Mouse (Mus musculus): ENCODE data around the gene Cdc42se1. TPM values are rescaled to one million over a fixed set of nuclear protein-coding genes. Genes with fewer than 3 reads are reported as not detected.
A peak's percentile ranks its signal among the peaks of the same experiment; 100 is the strongest.

Gene Cdc42se1
- total and polyA plus RNA-seq, 3 experiments: 55.3 to 128 (median 71.1) TPM

DNA sequence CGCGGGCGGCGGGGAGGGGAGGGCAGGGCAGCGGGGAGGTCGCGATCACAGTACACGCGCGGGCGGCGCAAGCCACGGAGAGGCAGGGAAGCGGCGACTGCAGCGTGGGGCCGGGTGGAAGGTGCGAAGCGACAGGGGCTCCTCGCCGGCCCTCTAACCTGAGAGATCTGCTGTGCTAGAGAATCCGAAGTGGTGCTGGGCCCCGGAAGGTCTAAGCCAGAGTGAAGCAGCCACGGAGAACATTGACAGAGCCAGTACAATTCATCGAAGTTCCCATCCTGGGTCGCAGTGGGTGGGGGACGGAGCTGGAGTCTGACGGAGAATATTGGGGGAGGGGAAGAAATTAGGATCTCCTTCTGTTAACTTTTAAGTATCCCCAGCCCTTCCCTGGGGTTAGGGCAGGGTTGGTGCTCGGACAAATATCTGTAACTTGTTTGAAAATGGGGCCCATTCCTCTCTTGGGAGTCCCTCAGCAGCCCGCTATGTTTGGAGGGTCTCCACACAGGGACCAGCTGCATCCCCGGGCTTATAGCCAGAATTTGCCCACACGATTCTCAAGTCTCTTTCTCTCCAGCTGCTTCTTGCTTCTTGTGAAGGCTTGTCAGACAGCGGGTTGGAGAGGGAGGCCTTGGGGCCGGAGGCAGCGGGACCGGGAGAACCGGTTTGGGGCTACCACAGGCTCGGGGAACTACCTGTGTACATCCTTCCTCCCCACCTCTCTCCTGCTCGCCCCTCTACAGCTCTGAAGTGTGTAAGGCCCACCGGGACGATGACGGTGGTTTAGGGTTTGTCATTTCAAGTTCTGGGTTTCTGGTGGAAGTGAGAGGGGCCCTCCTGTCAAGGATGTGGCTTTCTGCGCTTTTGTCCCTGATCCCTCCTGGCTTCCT, 605 bp downstream of the Cdc42se1 start:
- dilution Hi-C loops (cut with MboI; ENCODE audit: extremely low pct_ligation_motif_present, extremely low pct_unique_long_range_greater_than_20kb, low sequenced_read_pairs) (no loop called here), in situ Hi-C loops (cut with MboI; ENCODE audit: low pct_ligation_motif_present, low pct_unique_long_range_greater_than_20kb, low sequenced_read_pairs) (no loop called here)
- Histone ChIP-seq H3K27me3 (replicated peaks) (no peaks in the 10 kb centered on the region), H3K4me1 (ENCODE audit: control insufficient read depth in 1 of 2, insufficient read depth in 2 of 2) (peaks cover 18 to 48% of the 10 kb centered on the region in 2 experiments), H3K79me2 (replicated peaks; ENCODE audit: control insufficient read depth, extremely low read depth, insufficient read depth, poor library complexity, severe bottlenecking) (peaks cover 74% of the 10 kb centered on the region), H3K36me3 (replicated peaks in 1 of 2; ENCODE audit: control insufficient read depth in 1 of 2, insufficient read depth in 1 of 2, low read length in 1 of 2) (peaks cover 23 to 42% of the 10 kb centered on the region in 2 experiments), H3K4me3 (replicated peaks in 1 of 3; ENCODE audit: low read depth in 2 of 3, low read length in 2 of 3, poor library complexity in 1 of 3) (peak overlapping the region; percentile 76 to 97 (median 96)), H3K27ac (ENCODE audit: insufficient read depth, low read depth) (peak overlapping the region; percentile 80), H3K9me3 (replicated peaks; ENCODE audit: low read length) (peaks cover 3% of the 10 kb centered on the region), H3K4me2 (ENCODE audit: insufficient read depth, low read depth, poor library complexity, severe bottlenecking) (peak overlapping the region; percentile 79), H3K9ac (ENCODE audit: insufficient read depth, low read depth) (peak overlapping the region; percentile 95)
- DNase-seq (ENCODE audit: extremely low read depth): peak; percentile 48
- peak; percentile 12; the same call in 1 of the 2 replicates for TF ChIP-seq CHD1 (IDR thresholded peaks at IDR 0.05; ENCODE audit: low read depth, low read length)
- no peak for TF ChIP-seq MEF2A (IDR thresholded peaks at IDR 0.05; ENCODE audit: borderline replicate concordance, low read depth, low read length)
- TF ChIP-seq CHD2 (IDR thresholded peaks at IDR 0.05; ENCODE audit: low read length): 0 out of 2 replicates have a peak, but pooled peaks have one; percentile 13
- TF ChIP-seq IRF4 (IDR thresholded peaks at IDR 0.05; ENCODE audit: low read depth, low read length): peak; percentile 57; the same call in 1 of the 2 replicates
- 0 out of 2 replicates have a peak, but pooled peaks have one; percentile 25 for TF ChIP-seq UBTF (IDR thresholded peaks at IDR 0.05; ENCODE audit: low read depth, low read length)

DNA sequence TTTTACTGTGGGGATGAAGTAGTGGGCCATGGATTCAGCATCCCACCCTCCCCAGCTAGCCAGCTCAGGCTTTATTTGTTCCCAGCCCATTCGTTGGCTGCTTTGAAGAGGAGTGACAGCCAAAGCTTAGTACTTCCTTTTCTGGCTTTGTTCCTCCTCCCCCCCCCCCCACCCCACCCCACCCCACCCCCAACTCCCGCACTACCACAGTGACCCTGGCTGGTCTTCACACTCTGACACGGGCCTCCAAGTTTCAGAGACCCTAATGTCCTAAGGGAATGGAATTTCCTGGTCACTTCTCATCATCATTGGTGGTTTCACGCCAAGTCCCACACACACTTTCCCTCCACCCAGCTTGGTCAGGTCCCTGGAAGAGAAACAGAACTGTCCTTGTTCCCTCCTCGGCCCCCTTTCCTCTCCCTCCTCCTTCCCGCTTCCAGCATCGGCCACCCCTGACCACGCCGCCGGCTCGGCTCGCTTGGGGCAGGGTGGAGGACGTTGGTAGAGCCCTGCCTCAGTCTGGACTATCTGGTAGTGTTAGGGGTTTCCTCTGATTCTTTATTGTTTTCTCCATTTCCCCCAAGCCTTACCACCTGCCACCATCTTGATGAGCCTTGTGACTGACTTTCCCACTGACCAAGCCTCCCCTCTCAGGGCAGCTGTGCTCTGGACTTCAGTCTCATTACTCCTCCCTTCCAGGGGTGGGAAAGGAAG, 1.4 kb downstream of the Cdc42se1 start:
- peak overlapping the region; percentile 95 for H3K9ac ChIP-seq (ENCODE audit: insufficient read depth, low read depth)
- peak overlapping the region; percentile 79 for H3K4me2 ChIP-seq (ENCODE audit: insufficient read depth, low read depth, poor library complexity, severe bottlenecking)
- H3K79me2 ChIP-seq (replicated peaks; ENCODE audit: control insufficient read depth, extremely low read depth, insufficient read depth, poor library complexity, severe bottlenecking): peaks cover 67% of the 10 kb centered on the region
- H3K4me1 ChIP-seq (ENCODE audit: control insufficient read depth in 1 of 2, insufficient read depth in 2 of 2): peaks cover 18 to 50% of the 10 kb centered on the region in 2 experiments
- DNase-seq (ENCODE audit: extremely low read depth): peak; percentile 45
- H3K36me3 ChIP-seq (replicated peaks in 1 of 2; ENCODE audit: control insufficient read depth in 1 of 2, insufficient read depth in 1 of 2, low read length in 1 of 2): peaks cover 26 to 42% of the 10 kb centered on the region in 2 experiments
- dilution Hi-C loops (cut with MboI; ENCODE audit: extremely low pct_ligation_motif_present, extremely low pct_unique_long_range_greater_than_20kb, low sequenced_read_pairs) (no loop called here), in situ Hi-C loops (cut with MboI; ENCODE audit: low pct_ligation_motif_present, low pct_unique_long_range_greater_than_20kb, low sequenced_read_pairs) (no loop called here)
- no peaks in the 10 kb centered on the region for H3K9me3 ChIP-seq (replicated peaks; ENCODE audit: low read length)
- peak overlapping the region; percentile 76 to 97 (median 96) for H3K4me3 ChIP-seq (replicated peaks in 1 of 3; ENCODE audit: low read depth in 2 of 3, low read length in 2 of 3, poor library complexity in 1 of 3)
- H3K27ac ChIP-seq (ENCODE audit: insufficient read depth, low read depth): peak overlapping the region; percentile 92
- H3K27me3 ChIP-seq (replicated peaks): no peaks in the 10 kb centered on the region
- no peak for TF ChIP-seq MAX (IDR thresholded peaks at IDR 0.05; ENCODE audit: low read length)
- no peak; the same call in 1 of the 2 replicates for TF ChIP-seq MXI1 (IDR thresholded peaks at IDR 0.05; ENCODE audit: low read depth, low read length)
- no peak for TF ChIP-seq NRF1 (IDR thresholded peaks at IDR 0.05; ENCODE audit: low read depth, low read length)
- TF ChIP-seq SMC3 (IDR thresholded peaks at IDR 0.05; ENCODE audit: low read depth, low read length): no peak
- TF ChIP-seq ELF1 (IDR thresholded peaks at IDR 0.05; ENCODE audit: low read depth, low read length): no peak
- no peak for TF ChIP-seq MYC (IDR thresholded peaks at IDR 0.05; ENCODE audit: low read depth, low read length)
- TF ChIP-seq MEF2A (IDR thresholded peaks at IDR 0.05; ENCODE audit: borderline replicate concordance, low read depth, low read length): no peak
- TF ChIP-seq JUND (conservative IDR thresholded peaks at IDR 0.05; ENCODE audit: low read depth, low read length): no peak
- TF ChIP-seq ZC3H11A (IDR thresholded peaks at IDR 0.05; ENCODE audit: low read depth, low read length): no peak
- TF ChIP-seq BHLHE40 (IDR thresholded peaks at IDR 0.05; ENCODE audit: low read depth, low read length): no peak
- no peak for TF ChIP-seq E2F4 (IDR thresholded peaks at IDR 0.05; ENCODE audit: insufficient replicate concordance, low read depth, low read length)
- TF ChIP-seq TBP (conservative IDR thresholded peaks at IDR 0.05; ENCODE audit: low read depth, low read length): no peak
- no peak for TF ChIP-seq KAT2A (IDR thresholded peaks at IDR 0.05; ENCODE audit: insufficient replicate concordance, low read length)
- TF ChIP-seq RCOR1 (conservative IDR thresholded peaks at IDR 0.05; ENCODE audit: low read depth, low read length): no peak
- no peak for TF ChIP-seq PAX5 (IDR thresholded peaks at IDR 0.05; ENCODE audit: low read length)
- peak; percentile 72 for TF ChIP-seq SIN3A (IDR thresholded peaks at IDR 0.05; ENCODE audit: low read length)
- no peak for TF ChIP-seq JUN (IDR thresholded peaks at IDR 0.05; ENCODE audit: insufficient read depth, low read depth, low read length)
- peak; percentile 15; the same call in 1 of the 2 replicates for TF ChIP-seq NELFE (IDR thresholded peaks at IDR 0.05; ENCODE audit: low read depth, low read length)
- TF ChIP-seq IRF4 (IDR thresholded peaks at IDR 0.05; ENCODE audit: low read depth, low read length): no peak
- TF ChIP-seq MAFK (IDR thresholded peaks at IDR 0.05; ENCODE audit: insufficient replicate concordance, low read length): no peak
- no peak for TF ChIP-seq USF2 (conservative IDR thresholded peaks at IDR 0.05; ENCODE audit: low read depth, low read length)
- no peak for TF ChIP-seq USF1 (IDR thresholded peaks at IDR 0.05; ENCODE audit: low read depth, low read length)
- TF ChIP-seq ZKSCAN1 (IDR thresholded peaks at IDR 0.05; ENCODE audit: borderline replicate concordance, low read depth, low read length): no peak
- TF ChIP-seq POLR2A (IDR thresholded peaks at IDR 0.05; ENCODE audit: low read depth, low read length): peak; percentile 24; the same call in 1 of the 2 replicates
- TF ChIP-seq TCF12 (IDR thresholded peaks at IDR 0.05; ENCODE audit: low read depth, low read length): peak; percentile 45; the same call in 1 of the 2 replicates
- peak; percentile 28 for TF ChIP-seq CHD2 (IDR thresholded peaks at IDR 0.05; ENCODE audit: low read length)
